ENCODE assay signal across 8 mouse cellular contexts in genomic region chr3:95141952-95142616, GRCm38 (mm10). TPM values are rescaled to one million over a fixed set of nuclear protein-coding genes. Genes with fewer than 3 reads are reported as not detected.
DNase-seq lines count a peak whose midpoint lies in the region; ATAC-seq and TF ChIP-seq lines count a peak whose summit lies in the region.

Gene Tnfaip8l2, minus strand, starts transcription at chr3:95142360.

- H3K9ac ChIP-seq in hindbrain, embryonic 12.5 days = no peak within 1 kb of the TSS

- H3K27ac ChIP-seq in layer of hippocampus, adult 2 months = peak within 1 kb of the TSS; percentile 29; the same call in 1 of the 2 replicates
- H3K27ac ChIP-seq in thymus, adult 2 months (ENCODE audit: control insufficient read depth, insufficient read depth, low read length) = peak within 1 kb of the TSS; percentile 97
- no peak within 1 kb of the TSS for H3K27ac ChIP-seq in hindbrain, embryonic 12.5 days

- no peak within 1 kb of the TSS for H3K4me2 ChIP-seq in hindbrain, embryonic 12.5 days (replicated peaks)

- TF ChIP-seq POLR2A in thymus, adult 2 months (IDR thresholded peaks at IDR 0.05; ENCODE audit: control insufficient read depth, extremely low read depth, insufficient read depth, low read length, poor library complexity) = no peak

- H3K36me3 ChIP-seq in thymus, adult 2 months (ENCODE audit: control insufficient read depth, insufficient read depth, low read length) = peaks cover 11% of the 10 kb centered on the region; the same call in 1 of the 2 replicates
- peaks cover 19% of the 10 kb centered on the region for H3K36me3 ChIP-seq in hindbrain, embryonic 12.5 days

- no peaks in the 10 kb centered on the region for H3K27me3 ChIP-seq in thymus, adult 2 months (ENCODE audit: control insufficient read depth, insufficient read depth, low read length)
- H3K27me3 ChIP-seq in hindbrain, embryonic 12.5 days = no peaks in the 10 kb centered on the region

- peak within 1 kb of the TSS; percentile 15 for H3K4me3 ChIP-seq in layer of hippocampus, adult 2 months
- H3K4me3 ChIP-seq in thymus, adult 2 months (ENCODE audit: control insufficient read depth, insufficient read depth, low read length) = peak within 1 kb of the TSS; percentile 42
- H3K4me3 ChIP-seq in hindbrain, embryonic 12.5 days = no peak within 1 kb of the TSS

- DNase-seq in layer of hippocampus, adult 2 months (ENCODE audit: low spot score in 2 of 2) = no peak
- no peak for DNase-seq in layer of hippocampus, postnatal 25 days (ENCODE audit: extremely low spot score in 1 of 2, low spot score in 1 of 2)
- DNase-seq in gonadal fat pad, adult 2 months (ENCODE audit: low read depth) = no peak
- DNase-seq in lung, postnatal 25 days (ENCODE audit: low spot score) = peak; percentile 66
- peak; percentile 64 for DNase-seq in thymus, adult 2 months
- DNase-seq in adrenal gland, adult (ENCODE audit: inconsistent age in 2 of 2, low spot score in 1 of 2) = no peak
- DNase-seq in retina, postnatal 1 day = no peak

- no peak for ATAC-seq in hindbrain, embryonic 12.5 days (ENCODE audit: low FRiP score)

- no peak for TF ChIP-seq CTCF in layer of hippocampus, adult 2 months (conservative IDR thresholded peaks at IDR 0.05)
- TF ChIP-seq CTCF in thymus, adult 2 months (IDR thresholded peaks at IDR 0.05; ENCODE audit: borderline replicate concordance, control insufficient read depth, extremely low read depth, insufficient read depth, low read length, poor library complexity) = no peak

- H3K9me3 ChIP-seq in hindbrain, embryonic 12.5 days (replicated peaks) = no peaks in the 10 kb centered on the region

- WGBS in thymus, adult 2 months = 21% methylated on average over 10 of the region's 10 CpGs
- 84% methylated on average over 10 of the region's 10 CpGs for WGBS in hindbrain, embryonic 12.5 days

- peaks cover 32% of the 10 kb centered on the region for H3K4me1 ChIP-seq in thymus, adult 2 months (replicated peaks; ENCODE audit: control insufficient read depth, insufficient read depth, low read length)
- H3K4me1 ChIP-seq in hindbrain, embryonic 12.5 days = 0 out of 2 replicates have a peak, but pooled peaks cover 3% of the 10 kb centered on the region

RNA-seq across cellular contexts. Expression of gene Tnfaip8l2, which starts in this region (rescaled TPM):
- 1 to 10 TPM; 2.5 to 2.7 TPM for total RNA-seq in layer of hippocampus, adult 2 months (2021)
- total RNA-seq in layer of hippocampus, postnatal 25 days (2021) = 1 to 10 TPM; 2.1 to 3.1 TPM
- polyA plus RNA-seq in gonadal fat pad, adult 2 months (2012; rRNA removed) = 10.4 and 11.6 TPM in 2 replicates
- 78.5 and 79.6 TPM in 2 replicates for polyA plus RNA-seq in thymus, adult 2 months (2012; rRNA removed)
- polyA plus RNA-seq in hindbrain, embryonic 12.5 days (2016; fragmentation: Nextera tagmentation; extraction: Ambion mirVana) = 2.1 and 2.6 TPM in 2 replicates

Comparison
In these comparisons a context has a peak if more than half of its experiments do, and no peak if none do; other contexts are left out.
1. DNase-seq: peak in lung, postnatal 25 days (single experiment) and thymus, adult 2 months (single experiment); none in layer of hippocampus, adult 2 months (0 of 2), layer of hippocampus, postnatal 25 days (0 of 2), gonadal fat pad, adult 2 months (single experiment), adrenal gland, adult (0 of 2) and retina, postnatal 1 day (single experiment).